Mouse (Mus musculus) embryonic facial prominence, embryonic 12.5 days (tissue): ENCODE results near the gene Vps35l. TPM values are rescaled to one million over a fixed set of nuclear protein-coding genes. Genes with fewer than 3 reads are reported as not detected.

Experiments
- ATAC-seq: fragments of 200-750 bp; cut with Nextera tagmentation; 2 replicates; pipeline ENCODE4 v1.8.0; 2017; ENCODE audit not compliant: insufficient number of reproducible peaks, insufficient read depth, low FRiP score, low TSS enrichment
- H3K27ac ChIP-seq: fragments of 300-500 bp; sonication (generic); 2 replicates; pipeline ENCODE4 v1.5.1; 2016; ENCODE audit warnings: mild to moderate bottlenecking
- H3K27me3 ChIP-seq: fragments of 300-500 bp; sonication (generic); 2 replicates; pipeline ENCODE4 v1.6.1; 2016; ENCODE audit warnings: mild to moderate bottlenecking, moderate library complexity
- H3K36me3 ChIP-seq: fragments of 300-500 bp; sonication (generic); 2 replicates; pipeline ENCODE4 v1.6.1; 2016; ENCODE audit warnings: mild to moderate bottlenecking
- H3K4me1 ChIP-seq: fragments of 300-500 bp; sonication (generic); 2 replicates; pipeline ENCODE4 v1.6.1; 2016
- H3K4me2 ChIP-seq: fragments of 300-500 bp; sonication (generic); replicated peaks from 2 replicates; pipeline ENCODE4 v1.6.1; 2016; ENCODE audit warnings: mild to moderate bottlenecking, moderate library complexity
- H3K4me3 ChIP-seq: fragments of 300-500 bp; sonication (generic); 2 replicates; pipeline ENCODE4 v1.5.1; 2016; ENCODE audit warnings: mild to moderate bottlenecking
- H3K9ac ChIP-seq: fragments of 300-500 bp; sonication (generic); 2 replicates; pipeline ENCODE4 v1.6.1; 2016; ENCODE audit warnings: mild to moderate bottlenecking, moderate library complexity
- H3K9me3 ChIP-seq: fragments of 300-500 bp; sonication (generic); 2 replicates; pipeline ENCODE4 v1.6.1; 2016; ENCODE audit warnings: mild to moderate bottlenecking, moderate library complexity
- WGBS: fragments of 180-500 bp; shearing (Covaris S2); methylation state at CpG from one replicate; pipeline ENCODE4 v1.1.7; 2016; 5-methylcytosine and 5-hydroxymethylcytosine counted together
- polyA plus RNA-seq: library from polyadenylated mRNA; unstranded; fragments of >200 nt; fragmentation: Nextera tagmentation; extraction: Ambion mirVana; gene quantifications from 2 replicates; pipeline ENCODE4 v1.2.1, GENCODE M21; 2016

Gene Vps35l
- polyA plus RNA-seq, 1 experiment from 2014 or later, result 81.1 TPM

- Histone ChIP-seq H3K4me2 (no peak overlapping the region), H3K9ac (no peak overlapping the region), H3K36me3 (peaks cover 30% of the 10 kb centered on the region), H3K9me3 (no peaks in the 10 kb centered on the region), H3K4me1 (no peaks in the 10 kb centered on the region), H3K4me3 (no peak overlapping the region), H3K27ac (no peak overlapping the region), H3K27me3 (no peaks in the 10 kb centered on the region)
- 87% methylated on average over 6 of the region's 6 CpGs for WGBS
- no peak for ATAC-seq
Observed at GRCm38 (mm10) chr7:118786091-118786490, 46.1 kb downstream of the Vps35l start.

GRCm38 (mm10) chr7:118787326-118787725, 47.3 kb downstream of the Vps35l start:
- no peaks in the 10 kb centered on the region for H3K4me1 ChIP-seq
- no peak overlapping the region for H3K4me2 ChIP-seq
- no peak overlapping the region for H3K4me3 ChIP-seq
- no peaks in the 10 kb centered on the region for H3K9me3 ChIP-seq
- WGBS, result 95% methylated on average over 5 of the region's 5 CpGs
- ATAC-seq, result no peak
- no peak overlapping the region for H3K9ac ChIP-seq
- H3K36me3 ChIP-seq, result peaks cover 29% of the 10 kb centered on the region
- H3K27me3 ChIP-seq, result no peaks in the 10 kb centered on the region
- no peak overlapping the region for H3K27ac ChIP-seq

GRCm38 (mm10) chr7:118788481-118788880, 48.5 kb downstream of the Vps35l start:
- H3K9me3 ChIP-seq, result no peaks in the 10 kb centered on the region
- no peak overlapping the region for H3K27ac ChIP-seq
- peaks cover 28% of the 10 kb centered on the region for H3K36me3 ChIP-seq
- no peaks in the 10 kb centered on the region for H3K4me1 ChIP-seq
- H3K9ac ChIP-seq, result no peak overlapping the region
- no peaks in the 10 kb centered on the region for H3K27me3 ChIP-seq
- no peak overlapping the region for H3K4me2 ChIP-seq
- H3K4me3 ChIP-seq, result no peak overlapping the region
- 63% methylated on average over 7 of the region's 7 CpGs for WGBS
- no peak for ATAC-seq

GRCm38 (mm10) chr7:118790292-118790691, 50.3 kb downstream of the Vps35l start:
- Histone ChIP-seq H3K4me1 (no peaks in the 10 kb centered on the region), H3K4me3 (no peak overlapping the region), H3K27me3 (no peaks in the 10 kb centered on the region), H3K36me3 (peaks cover 36% of the 10 kb centered on the region), H3K4me2 (no peak overlapping the region), H3K9me3 (no peaks in the 10 kb centered on the region), H3K9ac (no peak overlapping the region), H3K27ac (no peak overlapping the region)
- no peak for ATAC-seq
- WGBS, result 84% methylated on average over 5 of the region's 5 CpGs

GRCm38 (mm10) chr7:118793899-118794298, 53.9 kb downstream of the Vps35l start:
- no peak overlapping the region for H3K4me3 ChIP-seq
- no peaks in the 10 kb centered on the region for H3K4me1 ChIP-seq
- H3K9ac ChIP-seq, result no peak overlapping the region
- ATAC-seq, result no peak
- no peak overlapping the region for H3K27ac ChIP-seq
- H3K9me3 ChIP-seq, result no peaks in the 10 kb centered on the region
- no peak overlapping the region for H3K4me2 ChIP-seq
- WGBS, result 80% methylated on average over 8 of the region's 8 CpGs
- peaks cover 55% of the 10 kb centered on the region for H3K36me3 ChIP-seq
- no peaks in the 10 kb centered on the region for H3K27me3 ChIP-seq

- Histone ChIP-seq H3K4me3 (no peak overlapping the region), H3K9me3 (no peaks in the 10 kb centered on the region), H3K4me1 (no peaks in the 10 kb centered on the region), H3K36me3 (peaks cover 57% of the 10 kb centered on the region), H3K9ac (no peak overlapping the region), H3K27me3 (no peaks in the 10 kb centered on the region), H3K27ac (no peak overlapping the region), H3K4me2 (no peak overlapping the region)
- no peak for ATAC-seq
- 95% methylated on average over 8 of the region's 8 CpGs for WGBS
Observed at GRCm38 (mm10) chr7:118795779-118796178, 55.8 kb downstream of the Vps35l start.

GRCm38 (mm10) chr7:118796838-118797237, 56.8 kb downstream of the Vps35l start:
- H3K27ac ChIP-seq, result no peak overlapping the region
- no peak for ATAC-seq

GRCm38 (mm10) chr7:118797600-118797999, 57.6 kb downstream of the Vps35l start:
- peaks cover 58% of the 10 kb centered on the region for H3K36me3 ChIP-seq
- ATAC-seq, result no peak
- H3K27ac ChIP-seq, result no peak overlapping the region
- no peaks in the 10 kb centered on the region for H3K9me3 ChIP-seq
- H3K4me2 ChIP-seq, result no peak overlapping the region
- H3K27me3 ChIP-seq, result no peaks in the 10 kb centered on the region
- WGBS, result 81% methylated on average over 7 of the region's 7 CpGs
- H3K4me3 ChIP-seq, result no peak overlapping the region
- H3K4me1 ChIP-seq, result no peaks in the 10 kb centered on the region
- H3K9ac ChIP-seq, result no peak overlapping the region

More at GRCm38 (mm10) chr7:118796838-118797237, 56.8 kb downstream of the Vps35l start:
- no peak overlapping the region for H3K9ac ChIP-seq
- H3K4me1 ChIP-seq, result no peaks in the 10 kb centered on the region
- no peak overlapping the region for H3K4me2 ChIP-seq
- H3K9me3 ChIP-seq, result no peaks in the 10 kb centered on the region
- WGBS, result 90% methylated on average over 9 of the region's 9 CpGs
- peaks cover 58% of the 10 kb centered on the region for H3K36me3 ChIP-seq
- no peak overlapping the region for H3K4me3 ChIP-seq
- no peaks in the 10 kb centered on the region for H3K27me3 ChIP-seq

- Histone ChIP-seq H3K9me3 (no peaks in the 10 kb centered on the region), H3K36me3 (peaks cover 58% of the 10 kb centered on the region)
- WGBS, result 90% methylated on average over 6 of the region's 6 CpGs
Observed at GRCm38 (mm10) chr7:118798105-118798570, 58.1 kb downstream of the Vps35l start.

GRCm38 (mm10) chr7:118800112-118800734, 60.2 kb downstream of the Vps35l start:
- H3K27ac ChIP-seq, result no peak overlapping the region
- H3K9me3 ChIP-seq, result no peaks in the 10 kb centered on the region
- no peak overlapping the region for H3K4me2 ChIP-seq
- H3K4me3 ChIP-seq, result no peak overlapping the region
- no peak for ATAC-seq
- H3K27me3 ChIP-seq, result no peaks in the 10 kb centered on the region
- peaks cover 55% of the 10 kb centered on the region for H3K36me3 ChIP-seq
- H3K9ac ChIP-seq, result no peak overlapping the region
- no peaks in the 10 kb centered on the region for H3K4me1 ChIP-seq
- WGBS, result 87% methylated on average over 15 of the region's 15 CpGs

More at GRCm38 (mm10) chr7:118798105-118798570, 58.1 kb downstream of the Vps35l start:
- Histone ChIP-seq H3K27me3 (no peaks in the 10 kb centered on the region), H3K4me2 (no peak overlapping the region), H3K4me3 (no peak overlapping the region), H3K9ac (no peak overlapping the region), H3K4me1 (no peaks in the 10 kb centered on the region), H3K27ac (no peak overlapping the region)
- ATAC-seq, result no peak

- no peaks in the 10 kb centered on the region for H3K27me3 ChIP-seq
- no peak overlapping the region for H3K27ac ChIP-seq
- no peaks in the 10 kb centered on the region for H3K4me1 ChIP-seq
- ATAC-seq, result no peak
- H3K4me2 ChIP-seq, result no peak overlapping the region
- no peak overlapping the region for H3K9ac ChIP-seq
- no peak overlapping the region for H3K4me3 ChIP-seq
- 95% methylated on average over 3 of the region's 3 CpGs for WGBS
- peaks cover 46% of the 10 kb centered on the region for H3K36me3 ChIP-seq
- no peaks in the 10 kb centered on the region for H3K9me3 ChIP-seq
Observed at GRCm38 (mm10) chr7:118801791-118802190, 61.8 kb downstream of the Vps35l start.

GRCm38 (mm10) chr7:118803425-118803824, 63.4 kb downstream of the Vps35l start:
- Histone ChIP-seq H3K9ac (no peak overlapping the region), H3K4me3 (no peak overlapping the region), H3K4me2 (no peak overlapping the region), H3K4me1 (no peaks in the 10 kb centered on the region), H3K27ac (no peak overlapping the region), H3K9me3 (no peaks in the 10 kb centered on the region), H3K36me3 (peaks cover 39% of the 10 kb centered on the region), H3K27me3 (no peaks in the 10 kb centered on the region)
- ATAC-seq, result no peak
- 89% methylated on average over 8 of the region's 8 CpGs for WGBS
